Mouse (Mus musculus) megakaryocyte, embryonic 14.5 days (primary cell): ENCODE measurements around the gene Ak4. TPM values are rescaled to one million over a fixed set of nuclear protein-coding genes. Genes with fewer than 3 reads are reported as not detected.

Source experiments
- H3K27me3 ChIP-seq: replicated peaks from 2 replicates; pipeline ENCODE3; 2012; ENCODE audit warnings: inconsistent platforms
- H3K36me3 ChIP-seq: replicated peaks from 2 replicates; pipeline ENCODE3; 2012; ENCODE audit warnings: low read length, inconsistent platforms, mixed read lengths
- H3K4me1 ChIP-seq: 2 replicates; pipeline ENCODE4 v1.6.1; 2012; ENCODE audit warnings: inconsistent platforms
- H3K4me3 ChIP-seq: replicated peaks from 2 replicates; pipeline ENCODE3; 2012; ENCODE audit warnings: moderate library complexity, mild to moderate bottlenecking, inconsistent platforms
- H3K9me3 ChIP-seq: 2 replicates; pipeline ENCODE4 v1.6.1; 2012; ENCODE audit warnings: inconsistent platforms
- FLI1 ChIP-seq: IDR thresholded peaks from 2 replicates; pipeline ENCODE4 v1.6.1; 2012; ENCODE audit warnings: low read length, inconsistent platforms, mixed read lengths
- GATA1 ChIP-seq: IDR thresholded peaks from 3 replicates; pipeline ENCODE4 v1.6.1; 2012; ENCODE audit warnings: mixed read lengths, low read length, inconsistent platforms, borderline replicate concordance
- polyA plus RNA-seq: library from polyadenylated mRNA; stranded (reverse); fragments of >175 nt; gene quantifications from 2 replicates; pipeline ENCODE4 v1.2.3, GENCODE M21; 2012; ENCODE audit warnings: low replicate concordance; ENCODE audit not compliant: insufficient read depth

Gene Ak4
- polyA plus RNA-seq, 1 experiment, result 14.3 TPM

DNA sequence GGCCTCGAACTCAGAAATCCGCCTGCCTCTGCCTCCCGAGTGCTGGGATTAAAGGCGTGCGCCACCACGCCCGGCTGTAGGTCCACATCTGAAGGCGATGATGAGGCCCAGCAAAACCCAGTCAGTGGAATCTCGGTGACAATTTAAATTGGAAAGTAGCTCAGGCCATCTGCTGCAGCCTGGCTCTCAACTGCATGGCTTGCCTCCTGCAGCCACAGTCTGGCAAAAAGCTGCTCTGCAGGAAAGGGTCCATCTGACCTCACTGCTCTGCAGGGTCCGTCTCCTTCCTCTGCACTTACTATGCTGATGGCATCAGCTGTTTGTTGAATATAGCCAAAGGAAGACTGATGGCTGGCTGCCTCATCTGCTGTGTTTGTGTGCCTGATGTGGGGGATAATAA is 3.9 kb downstream of the Ak4 start:
- H3K4me1 ChIP-seq, result peaks cover 46% of the 10 kb centered on the region
- H3K36me3 ChIP-seq, result peaks cover 10% of the 10 kb centered on the region
- H3K4me3 ChIP-seq, result no peak overlapping the region
- H3K9me3 ChIP-seq, result no peaks in the 10 kb centered on the region
- H3K27me3 ChIP-seq, result peaks cover 16% of the 10 kb centered on the region
- TF ChIP-seq FLI1, result no peak
- TF ChIP-seq GATA1, result no peak

DNA sequence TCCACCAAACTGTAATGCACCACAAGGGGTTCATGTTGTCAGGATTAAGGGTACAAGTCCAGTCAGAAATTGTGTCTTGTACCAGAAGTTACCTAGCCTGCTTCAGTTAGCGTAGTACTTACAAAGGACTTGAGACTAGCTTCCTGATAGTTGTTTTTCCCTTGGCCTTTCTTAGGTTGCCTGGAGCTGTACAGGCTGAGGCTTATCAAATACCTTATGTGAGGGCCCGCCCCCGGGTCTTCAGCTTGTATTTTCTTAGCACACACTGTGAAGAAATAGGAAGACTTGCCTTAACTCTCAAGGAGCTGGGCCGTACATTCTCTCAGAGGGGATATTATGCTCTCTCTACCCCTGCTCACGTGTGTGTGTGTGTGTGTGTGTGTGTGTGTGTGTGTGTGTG is 4.5 kb downstream of the Ak4 start:
- Histone ChIP-seq H3K4me3 (no peak overlapping the region), H3K4me1 (peaks cover 46% of the 10 kb centered on the region), H3K9me3 (no peaks in the 10 kb centered on the region), H3K36me3 (peaks cover 12% of the 10 kb centered on the region), H3K27me3 (peaks cover 13% of the 10 kb centered on the region)
- TF ChIP-seq GATA1, result no peak
- TF ChIP-seq FLI1, result no peak

DNA sequence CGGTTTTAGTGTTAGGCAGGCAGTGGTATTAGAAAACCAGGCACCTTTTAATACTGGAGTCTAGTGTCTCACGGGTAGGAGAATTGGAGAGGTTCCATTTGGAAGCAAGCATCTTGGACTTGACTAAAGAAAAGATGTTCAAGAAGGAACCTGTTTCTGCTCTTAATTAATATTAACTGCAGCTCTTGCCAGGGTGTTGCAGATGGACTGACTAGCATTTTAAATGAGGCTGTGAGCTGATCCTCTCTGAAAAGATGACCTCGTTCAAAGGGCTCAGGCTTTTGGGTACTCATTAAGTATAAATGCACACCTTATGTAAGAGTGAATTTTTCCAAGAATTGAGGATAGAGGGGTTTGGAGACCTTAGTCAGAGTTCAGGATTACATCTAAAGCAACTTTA is 5.4 kb downstream of the Ak4 start:
- TF ChIP-seq GATA1, result no peak
- TF ChIP-seq FLI1, result no peak
- H3K4me3 ChIP-seq, result no peak overlapping the region

DNA sequence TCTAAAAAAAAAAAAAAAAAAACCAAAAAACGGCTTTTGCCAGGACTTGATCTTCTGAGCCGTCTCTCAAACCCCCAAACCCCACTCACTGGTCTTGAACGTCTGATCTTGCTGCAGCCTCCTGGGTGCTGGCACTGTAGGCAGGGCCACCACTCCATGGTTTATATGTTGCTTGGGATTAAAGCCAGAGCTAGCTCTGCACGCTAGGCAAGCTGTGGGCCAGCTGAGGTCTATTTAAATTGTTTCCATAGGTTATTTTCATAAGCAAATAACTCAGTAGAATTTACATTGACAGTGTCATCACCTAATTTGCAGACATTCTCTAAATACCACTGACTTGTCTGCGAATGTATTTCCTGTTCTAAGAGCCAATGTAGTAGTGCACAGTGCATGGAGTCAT is 6.0 kb downstream of the Ak4 start:
- peaks cover 5% of the 10 kb centered on the region for H3K27me3 ChIP-seq
- peaks cover 39% of the 10 kb centered on the region for H3K4me1 ChIP-seq
- peaks cover 19% of the 10 kb centered on the region for H3K36me3 ChIP-seq
- H3K4me3 ChIP-seq, result no peak overlapping the region
- TF ChIP-seq FLI1, result no peak
- TF ChIP-seq GATA1, result no peak
- H3K9me3 ChIP-seq, result no peaks in the 10 kb centered on the region

More for the DNA sequence above, 5.4 kb downstream of the Ak4 start:
- H3K9me3 ChIP-seq, result no peaks in the 10 kb centered on the region
- peaks cover 41% of the 10 kb centered on the region for H3K4me1 ChIP-seq
- peaks cover 15% of the 10 kb centered on the region for H3K36me3 ChIP-seq
- peaks cover 7% of the 10 kb centered on the region for H3K27me3 ChIP-seq

DNA sequence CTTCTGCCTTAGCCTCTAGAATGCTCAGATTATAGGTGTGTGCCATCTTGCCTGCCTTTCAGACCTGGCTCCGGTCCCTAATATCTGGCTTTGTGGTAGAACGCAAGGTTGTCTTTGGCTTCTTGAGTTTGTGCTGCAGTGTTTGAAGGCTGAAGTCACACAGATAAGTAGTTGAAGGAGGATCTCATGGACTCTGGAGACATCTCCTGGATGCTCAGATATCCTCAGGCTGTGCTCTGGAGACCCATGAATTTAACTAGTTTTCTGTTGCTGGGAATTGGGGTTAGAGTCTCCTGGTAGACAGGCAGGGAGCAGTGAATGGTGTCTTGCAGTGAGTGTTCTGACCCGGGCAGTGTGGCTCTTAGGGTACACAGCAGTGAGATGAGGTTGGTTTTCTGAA is 6.6 kb downstream of the Ak4 start:
- peaks cover 33% of the 10 kb centered on the region; the same call in 1 of the 2 replicates for H3K4me1 ChIP-seq
- peaks cover 22% of the 10 kb centered on the region for H3K36me3 ChIP-seq

DNA sequence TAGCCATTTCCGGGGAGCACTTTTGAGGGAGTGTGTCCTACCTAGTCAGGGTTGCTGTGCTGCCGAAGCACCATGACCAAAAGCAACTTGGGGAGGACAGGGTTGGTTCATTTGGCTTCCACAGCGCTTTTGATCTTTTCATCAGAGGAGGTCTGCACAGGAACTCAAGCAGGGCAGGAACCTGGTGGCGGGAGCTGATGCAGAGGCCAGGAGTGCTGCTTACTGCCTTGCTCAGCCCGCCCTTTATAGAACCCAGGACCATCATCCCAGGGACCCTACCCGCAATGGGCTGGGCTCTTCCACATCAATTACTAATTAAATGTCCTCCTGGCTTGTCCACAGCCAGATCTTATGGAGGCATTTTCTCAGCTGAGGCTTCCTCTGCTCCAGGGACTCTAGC is 7.5 kb downstream of the Ak4 start:
- H3K4me3 ChIP-seq, result no peak overlapping the region
- H3K4me1 ChIP-seq, result peaks cover 26% of the 10 kb centered on the region; the same call in 1 of the 2 replicates
- peaks cover 31% of the 10 kb centered on the region for H3K36me3 ChIP-seq
- H3K27me3 ChIP-seq, result no peaks in the 10 kb centered on the region
- TF ChIP-seq FLI1 (no peak), GATA1 (no peak)
- H3K9me3 ChIP-seq, result no peaks in the 10 kb centered on the region

More for the DNA sequence above, 6.6 kb downstream of the Ak4 start:
- H3K9me3 ChIP-seq, result no peaks in the 10 kb centered on the region
- H3K27me3 ChIP-seq, result no peaks in the 10 kb centered on the region
- no peak overlapping the region for H3K4me3 ChIP-seq
- TF ChIP-seq FLI1, result no peak
- TF ChIP-seq GATA1, result no peak

DNA sequence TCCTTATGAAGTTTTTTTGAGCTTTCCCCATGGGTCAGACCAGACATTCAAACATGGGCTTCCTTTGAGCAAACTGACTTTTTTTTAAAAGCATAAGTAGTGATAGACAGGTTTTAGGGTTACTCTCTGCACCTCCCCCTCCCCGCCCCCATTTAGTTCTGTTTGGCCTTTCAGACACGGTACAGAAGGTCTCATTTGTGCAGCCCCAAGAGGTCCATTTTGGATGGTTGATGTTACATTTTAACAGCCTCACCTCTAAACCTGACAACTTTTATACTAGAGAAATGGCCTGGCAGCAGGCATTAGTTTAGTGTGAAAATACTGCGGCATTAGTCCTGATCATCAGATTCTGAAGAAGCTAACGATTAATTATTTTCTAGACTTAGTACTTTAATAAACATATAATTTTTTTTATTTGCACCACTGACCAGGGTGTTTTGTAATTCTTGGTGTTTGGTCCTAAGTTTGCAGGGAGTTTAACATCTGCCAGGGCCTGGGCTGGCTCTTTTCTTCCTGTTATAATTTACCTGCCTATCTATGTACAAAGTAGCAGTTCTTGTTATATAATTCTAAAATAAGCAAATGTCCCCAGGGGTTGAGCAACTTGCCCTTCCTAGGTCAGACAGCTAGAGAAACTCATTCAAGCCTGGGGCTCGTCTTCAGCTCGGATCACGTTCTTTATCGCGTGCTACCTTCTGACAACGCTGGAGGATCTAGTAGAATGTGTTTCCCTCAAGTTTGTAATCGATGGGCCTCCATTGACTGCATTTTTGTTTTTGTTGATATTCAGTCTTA is 9.0 kb downstream of the Ak4 start:
- H3K9me3 ChIP-seq, result no peaks in the 10 kb centered on the region
- H3K4me3 ChIP-seq, result no peak overlapping the region
- peaks cover 33% of the 10 kb centered on the region for H3K36me3 ChIP-seq
- no peaks in the 10 kb centered on the region for H3K27me3 ChIP-seq
- no peak for TF ChIP-seq GATA1
- H3K4me1 ChIP-seq, result peaks cover 21% of the 10 kb centered on the region; the same call in 1 of the 2 replicates

DNA sequence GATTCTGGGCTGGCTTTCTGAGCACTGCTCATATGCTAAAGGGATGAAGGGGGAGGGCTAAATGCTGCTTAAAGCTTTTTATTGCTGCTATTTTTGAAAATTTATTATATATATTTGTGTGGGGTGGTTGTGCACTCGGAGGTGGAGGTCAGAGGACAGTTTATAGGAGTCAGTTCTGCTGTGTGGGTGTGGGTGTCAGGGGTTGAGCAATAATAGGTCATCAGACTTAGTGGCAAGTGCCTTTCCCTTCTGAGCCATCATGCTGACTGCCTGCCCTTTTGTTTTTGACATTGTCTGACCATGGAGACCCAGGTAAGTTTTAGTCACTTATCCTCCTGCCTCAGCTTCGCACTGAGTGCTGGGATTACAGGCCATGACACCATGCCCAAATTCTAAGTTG is 10.0 kb downstream of the Ak4 start:
- Histone ChIP-seq H3K4me3 (no peak overlapping the region), H3K9me3 (no peaks in the 10 kb centered on the region), H3K4me1 (peaks cover 12% of the 10 kb centered on the region; the same call in 1 of the 2 replicates), H3K27me3 (no peaks in the 10 kb centered on the region), H3K36me3 (peaks cover 40% of the 10 kb centered on the region)
- no peak for TF ChIP-seq GATA1

DNA sequence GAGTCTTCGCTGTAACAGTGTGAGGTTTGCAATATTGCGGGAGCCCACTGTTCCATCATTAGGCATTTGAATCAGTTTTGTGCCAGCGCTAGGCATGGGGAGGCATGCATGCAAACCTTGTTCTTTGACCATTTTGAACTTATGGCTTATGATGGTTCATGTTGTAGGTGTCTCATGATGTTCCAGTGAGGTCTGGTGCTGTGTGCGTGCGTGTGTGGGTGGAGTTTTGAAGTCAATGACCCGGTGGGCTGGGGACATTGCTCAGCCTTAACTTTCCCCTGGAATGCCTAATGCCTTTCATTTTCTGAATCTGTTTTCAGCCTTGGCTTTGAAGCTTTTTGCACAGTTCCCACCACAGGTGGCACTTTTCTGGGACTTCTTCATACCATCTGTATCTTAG is 10.9 kb downstream of the Ak4 start:
- no peak overlapping the region for H3K4me3 ChIP-seq
- TF ChIP-seq FLI1 (no peak), GATA1 (no peak)
- peaks cover 43% of the 10 kb centered on the region for H3K36me3 ChIP-seq
- H3K4me1 ChIP-seq, result peaks cover 10% of the 10 kb centered on the region; the same call in 1 of the 2 replicates
- H3K9me3 ChIP-seq, result no peaks in the 10 kb centered on the region
- no peaks in the 10 kb centered on the region for H3K27me3 ChIP-seq

DNA sequence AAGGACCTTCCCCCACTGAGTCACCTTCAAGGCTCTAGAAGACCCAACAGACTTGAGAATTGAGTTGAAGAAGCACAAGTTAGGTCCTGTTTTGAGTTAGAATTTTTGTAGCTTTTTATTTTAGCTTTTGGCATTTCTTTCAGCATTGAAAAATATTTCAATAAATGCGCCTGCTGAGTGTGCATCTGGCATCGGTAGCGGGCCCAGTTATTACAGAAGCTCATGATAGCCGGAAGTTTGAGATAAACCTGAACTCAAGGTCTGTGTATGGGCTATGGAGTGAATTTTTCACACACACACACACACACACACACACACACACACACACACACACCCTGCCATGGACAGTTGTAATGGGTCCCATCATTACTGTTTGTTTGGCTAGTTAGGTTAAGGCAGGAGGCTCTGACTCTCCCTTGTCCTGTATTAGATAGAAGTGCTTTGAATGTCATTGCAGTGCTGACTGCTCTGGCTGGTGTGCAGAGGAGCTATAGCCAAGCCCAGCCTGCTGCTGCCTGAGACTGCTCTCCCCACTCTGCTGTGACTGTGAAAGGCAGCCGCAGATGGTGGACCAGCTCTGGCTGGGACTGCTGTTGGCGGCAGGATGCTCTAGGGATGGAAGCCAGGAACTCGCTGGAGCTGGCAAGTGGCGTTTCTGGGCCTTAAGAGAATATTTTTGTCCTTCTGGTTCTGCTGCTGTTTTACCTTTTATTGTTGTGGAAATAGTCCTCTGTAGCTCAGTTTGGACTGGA is 17.9 kb downstream of the Ak4 start:
- peaks cover 37% of the 10 kb centered on the region for H3K4me1 ChIP-seq

More for the DNA sequence above, 17.9 kb downstream of the Ak4 start:
- no peak overlapping the region for H3K4me3 ChIP-seq
- peaks cover 30% of the 10 kb centered on the region for H3K36me3 ChIP-seq
- TF ChIP-seq FLI1 (no peak), GATA1 (no peak)
- no peaks in the 10 kb centered on the region for H3K9me3 ChIP-seq
- peaks cover 4% of the 10 kb centered on the region for H3K27me3 ChIP-seq
